Mouse (Mus musculus) lung, embryonic 16.5 days (tissue): ENCODE results near the gene Crocc2. TPM values are rescaled to one million over a fixed set of nuclear protein-coding genes. Genes with fewer than 3 reads are reported as not detected.
A peak's percentile ranks its signal among the peaks of the same experiment; 100 is the strongest.

ENCODE experiments used
- ATAC-seq: fragments of 200-750 bp; cut with Nextera tagmentation; 2 replicates; pipeline ENCODE4 v1.8.0; 2017; ENCODE audit warnings: low read depth, mild to moderate bottlenecking, moderate library complexity
- H3K27ac ChIP-seq: fragments of 300-500 bp; sonication (generic); 2 replicates; pipeline ENCODE4 v1.5.1; 2014; ENCODE audit warnings: mild to moderate bottlenecking, control low read depth, low read length
- H3K27me3 ChIP-seq: fragments of 300-500 bp; sonication (generic); 2 replicates; pipeline ENCODE4 v1.6.1; 2014; ENCODE audit warnings: low read depth, low read length, mixed read lengths; ENCODE audit not compliant: control insufficient read depth, insufficient read depth
- H3K36me3 ChIP-seq: fragments of 300-500 bp; sonication (generic); 2 replicates; pipeline ENCODE4 v1.6.1; 2014; ENCODE audit warnings: low read length; ENCODE audit not compliant: control insufficient read depth, insufficient read depth
- H3K4me1 ChIP-seq: fragments of 300-500 bp; sonication (generic); replicated peaks from 2 replicates; pipeline ENCODE4 v1.6.1; 2014; ENCODE audit warnings: low read length, mixed read lengths; ENCODE audit not compliant: control insufficient read depth, insufficient read depth
- H3K4me2 ChIP-seq: fragments of 300-500 bp; sonication (generic); 2 replicates; pipeline ENCODE4 v1.6.1; 2014; ENCODE audit warnings: low read depth, low read length, control low read depth
- H3K4me3 ChIP-seq: fragments of 300-500 bp; sonication (generic); 2 replicates; pipeline ENCODE4 v1.5.1; 2014; ENCODE audit warnings: mild to moderate bottlenecking, low read length, control low read depth
- H3K9ac ChIP-seq: fragments of 300-500 bp; sonication (generic); 2 replicates; pipeline ENCODE4 v1.6.1; 2014; ENCODE audit warnings: low read length, control low read depth
- H3K9me3 ChIP-seq: fragments of 300-500 bp; sonication (generic); 2 replicates; pipeline ENCODE4 v1.6.1; 2016; ENCODE audit warnings: low read length; ENCODE audit not compliant: control insufficient read depth
- WGBS: fragments of 180-500 bp; shearing (Covaris S2); extraction: QIAGEN DNeasy Blood & Tissue Kit; methylation state at CpG from one replicate; pipeline ENCODE4 v1.1.7; 2014; 5-methylcytosine and 5-hydroxymethylcytosine counted together
- polyA plus RNA-seq: library from polyadenylated mRNA; unstranded; fragments of >200 nt; fragmentation: Nextera tagmentation; extraction: Ambion mirVana; gene quantifications from 2 replicates; pipeline ENCODE4 v1.2.1, GENCODE M21; 2015

The Crocc2 gene
- polyA plus RNA-seq, 1 experiment from 2014 or later = 4.9 TPM

DNA sequence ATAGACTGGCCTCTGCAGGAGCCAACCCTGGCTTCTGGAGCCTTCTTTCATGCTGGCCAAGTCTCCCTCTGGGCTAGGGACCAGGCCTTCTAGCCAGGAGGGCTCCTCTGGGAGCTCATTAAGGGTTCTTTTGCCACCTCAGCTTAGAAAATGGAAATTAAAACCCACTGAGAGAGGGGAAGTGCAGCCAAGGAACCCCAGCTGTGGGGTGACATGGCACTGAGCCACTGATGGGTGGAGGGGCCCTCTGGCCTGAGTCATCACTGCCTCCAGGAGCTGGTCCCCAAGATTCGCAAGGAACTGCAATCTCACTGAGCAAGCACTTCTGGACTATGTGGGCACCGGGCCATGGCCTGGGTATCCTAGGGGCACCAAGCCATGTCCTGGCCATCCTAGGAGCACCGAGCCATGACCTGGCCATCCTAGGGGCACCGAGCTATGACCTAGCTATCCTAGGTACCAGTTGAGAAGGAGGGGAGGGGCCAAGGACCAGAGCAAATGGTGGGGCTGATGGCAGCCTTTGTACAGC is 39.1 kb downstream of the Crocc2 start:
- Histone ChIP-seq H3K4me2 (peak overlapping the region; percentile 8; the same call in 1 of the 2 replicates), H3K9ac (no peak overlapping the region), H3K9me3 (no peaks in the 10 kb centered on the region), H3K27me3 (no peaks in the 10 kb centered on the region), H3K27ac (no peak overlapping the region), H3K36me3 (no peaks in the 10 kb centered on the region), H3K4me3 (no peak overlapping the region), H3K4me1 (peaks cover 48% of the 10 kb centered on the region)
- ATAC-seq = no peak
- 78% methylated on average over 4 of the region's 4 CpGs for WGBS

DNA sequence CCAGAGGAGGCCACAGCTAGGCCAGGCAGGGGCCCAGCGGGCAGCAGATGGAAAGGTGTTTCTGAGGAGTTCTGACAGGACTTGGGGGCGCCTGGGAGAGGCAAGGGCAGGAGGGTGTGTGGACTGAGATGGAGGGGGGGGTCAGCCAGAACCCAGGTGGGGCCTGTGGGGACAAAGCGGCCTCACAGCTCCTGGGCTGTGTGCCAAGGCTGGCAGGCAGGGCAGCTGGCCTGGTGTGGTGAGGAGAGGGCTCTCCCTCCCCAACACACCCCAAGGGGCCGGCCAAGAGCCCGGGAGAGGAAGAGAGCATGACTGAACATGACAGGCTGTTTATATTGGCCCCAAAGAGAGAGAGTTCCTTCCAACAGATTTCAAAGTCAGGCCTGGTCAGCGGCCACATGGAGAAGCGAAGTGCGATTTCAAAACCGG is 41.7 kb downstream of the Crocc2 start:
- ATAC-seq = peak; percentile 91
- peak overlapping the region; percentile 36; the same call in 1 of the 2 replicates for H3K4me2 ChIP-seq
- H3K4me1 ChIP-seq = peaks cover 40% of the 10 kb centered on the region
- H3K9me3 ChIP-seq = no peaks in the 10 kb centered on the region
- no peaks in the 10 kb centered on the region for H3K36me3 ChIP-seq
- H3K27ac ChIP-seq = peak overlapping the region; percentile 94
- no peak overlapping the region for H3K9ac ChIP-seq
- H3K4me3 ChIP-seq = no peak overlapping the region
- H3K27me3 ChIP-seq = no peaks in the 10 kb centered on the region
- 5% methylated on average over 9 of the region's 9 CpGs for WGBS

DNA sequence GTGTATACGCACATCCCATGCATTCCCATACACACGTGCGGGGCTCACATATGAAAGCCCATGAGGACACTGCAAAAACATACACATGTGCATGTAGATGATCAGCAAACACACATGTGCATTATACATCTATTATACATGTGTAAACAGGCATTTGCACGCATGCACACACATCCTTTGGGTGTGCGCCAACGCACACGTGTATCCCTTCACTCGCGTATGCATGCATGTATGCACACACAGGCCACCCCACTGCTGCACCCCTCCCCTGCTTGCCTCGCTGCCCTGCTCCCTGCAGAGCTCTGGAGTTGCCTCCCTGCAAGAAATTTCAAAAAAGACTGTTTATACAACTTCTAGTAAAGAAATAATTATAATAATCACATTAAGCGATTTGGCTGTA is 42.5 kb downstream of the Crocc2 start:
- H3K27ac ChIP-seq = peak overlapping the region; percentile 94
- WGBS = 62% methylated on average over 11 of the region's 11 CpGs
- H3K4me2 ChIP-seq = peak overlapping the region; percentile 36; the same call in 1 of the 2 replicates
- no peak overlapping the region for H3K9ac ChIP-seq
- no peaks in the 10 kb centered on the region for H3K9me3 ChIP-seq
- H3K27me3 ChIP-seq = no peaks in the 10 kb centered on the region
- H3K4me1 ChIP-seq = peaks cover 40% of the 10 kb centered on the region
- no peaks in the 10 kb centered on the region for H3K36me3 ChIP-seq
- H3K4me3 ChIP-seq = no peak overlapping the region
- ATAC-seq = peak; percentile 3; the same call in 1 of the 2 replicates

DNA sequence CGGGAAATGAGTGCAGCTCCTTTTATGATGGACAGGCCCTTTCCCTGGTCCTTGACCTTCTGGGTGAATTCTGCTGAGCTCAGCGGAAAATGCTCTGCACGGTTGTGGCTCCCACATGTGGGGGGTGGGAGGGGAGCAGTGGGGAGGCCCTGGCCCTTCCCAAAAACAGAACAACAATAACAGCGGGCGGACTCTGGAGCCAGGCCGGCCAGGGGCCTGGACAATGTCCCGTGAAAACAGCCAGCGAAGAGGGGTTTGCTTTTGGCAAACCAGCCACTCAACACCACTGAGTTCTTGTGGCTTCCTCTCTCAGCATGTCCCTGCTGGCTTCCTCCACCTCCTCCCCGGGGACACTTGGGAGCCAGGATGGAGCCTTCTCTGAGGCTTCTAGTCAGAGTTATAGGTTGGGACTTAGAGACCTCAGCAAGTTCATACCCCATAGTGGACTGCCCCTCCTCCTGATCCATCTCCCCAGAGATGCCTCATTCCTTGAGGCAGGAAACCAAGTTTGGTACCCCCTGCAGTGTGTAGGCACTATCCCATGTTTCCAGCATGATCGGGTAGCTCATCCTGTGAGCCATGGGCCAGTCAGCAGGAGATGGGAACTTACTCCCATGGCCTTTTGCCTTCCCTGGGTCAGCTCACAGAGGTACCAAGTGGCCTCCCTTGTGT is 43.2 kb downstream of the Crocc2 start:
- 31% methylated on average over 10 of the region's 10 CpGs for WGBS
- Histone ChIP-seq H3K4me1 (peaks cover 38% of the 10 kb centered on the region), H3K27ac (peak overlapping the region; percentile 94), H3K27me3 (no peaks in the 10 kb centered on the region), H3K9ac (no peak overlapping the region), H3K4me2 (no peak overlapping the region), H3K4me3 (no peak overlapping the region), H3K9me3 (no peaks in the 10 kb centered on the region), H3K36me3 (no peaks in the 10 kb centered on the region)
- peak; percentile 59 for ATAC-seq

DNA sequence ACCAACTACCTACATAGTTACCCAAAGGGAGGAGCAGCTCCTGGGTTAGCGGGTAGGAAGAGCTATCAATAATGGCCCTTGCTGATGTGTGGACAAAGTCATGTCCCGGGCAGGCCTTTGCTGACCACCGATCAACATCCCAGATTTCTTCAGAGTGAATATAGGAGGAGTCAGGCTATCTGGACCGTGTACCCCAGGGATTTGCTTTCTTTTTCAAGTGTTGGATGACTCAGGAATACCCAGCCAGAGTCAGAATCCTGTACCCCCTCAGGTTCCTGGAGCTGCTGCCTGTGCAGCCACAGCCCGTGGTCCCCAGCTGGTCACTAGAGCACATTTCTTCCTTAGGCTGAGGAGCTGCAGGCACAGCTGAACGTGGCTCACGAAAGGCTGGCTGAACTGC is 43.9 kb downstream of the Crocc2 start:
- Histone ChIP-seq H3K9ac (no peak overlapping the region), H3K27ac (peak overlapping the region; percentile 94), H3K4me2 (no peak overlapping the region), H3K4me3 (no peak overlapping the region), H3K4me1 (peaks cover 46% of the 10 kb centered on the region), H3K36me3 (no peaks in the 10 kb centered on the region), H3K9me3 (no peaks in the 10 kb centered on the region), H3K27me3 (no peaks in the 10 kb centered on the region)
- ATAC-seq = no peak
- WGBS = 68% methylated on average over 7 of the region's 7 CpGs

DNA sequence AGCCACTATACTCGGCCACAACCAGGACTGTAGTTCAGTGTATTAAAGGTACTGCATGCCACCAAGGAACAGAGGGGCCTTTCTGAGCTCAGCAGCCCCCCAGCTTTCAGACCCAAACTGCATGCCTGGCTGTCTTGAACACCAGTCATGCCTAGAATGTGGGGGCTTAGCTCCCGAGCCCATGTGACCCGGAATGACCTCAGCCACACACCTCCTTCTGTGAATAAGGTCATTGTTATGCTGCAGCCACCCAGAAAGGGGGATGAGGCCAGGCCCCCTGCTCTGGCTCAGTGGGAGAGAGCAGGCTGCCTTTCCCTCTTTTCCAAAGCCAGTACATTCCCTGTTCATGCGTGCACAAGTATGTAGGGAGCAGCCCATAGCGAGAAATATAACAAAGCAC is 46.1 kb downstream of the Crocc2 start:
- no peaks in the 10 kb centered on the region for H3K9me3 ChIP-seq
- no peak for ATAC-seq
- 56% methylated on average over 5 of the region's 5 CpGs for WGBS
- no peak overlapping the region for H3K9ac ChIP-seq
- peaks cover 40% of the 10 kb centered on the region for H3K4me1 ChIP-seq
- no peak overlapping the region for H3K27ac ChIP-seq
- H3K4me2 ChIP-seq = no peak overlapping the region
- H3K27me3 ChIP-seq = no peaks in the 10 kb centered on the region
- H3K4me3 ChIP-seq = no peak overlapping the region
- no peaks in the 10 kb centered on the region for H3K36me3 ChIP-seq

DNA sequence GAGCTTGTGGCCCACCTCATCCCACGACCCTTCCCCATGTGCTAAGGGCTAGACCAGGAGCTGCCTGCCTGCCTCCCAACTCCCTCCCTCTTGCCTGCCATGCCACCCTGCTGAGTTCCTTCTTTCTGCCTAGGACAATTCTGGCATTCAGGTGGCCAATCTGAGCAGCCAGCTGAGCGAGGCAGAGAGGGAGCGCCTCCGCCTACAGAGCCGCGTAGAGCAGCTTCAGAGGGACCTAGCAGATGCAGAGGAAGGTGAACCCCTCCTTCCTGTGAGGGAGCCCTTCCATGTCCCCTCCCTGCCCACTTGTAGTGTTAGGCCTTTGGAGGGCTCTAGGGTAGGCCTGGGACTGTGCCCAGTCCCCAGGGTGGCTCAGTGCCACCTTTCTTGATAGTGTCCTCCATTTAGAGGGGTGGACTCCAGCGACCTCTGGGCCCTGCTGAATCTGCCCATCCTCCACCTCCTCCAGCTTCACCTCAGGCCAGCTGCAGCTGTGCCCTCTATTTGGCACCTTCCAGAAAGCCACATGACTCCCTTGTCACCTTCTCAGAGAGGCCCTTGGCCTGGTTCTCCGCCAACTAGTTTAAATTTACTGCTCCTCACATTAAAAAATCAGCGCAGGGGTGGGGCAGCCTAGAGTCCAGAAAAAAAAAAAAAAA is 48.4 kb downstream of the Crocc2 start:
- no peak overlapping the region for H3K4me3 ChIP-seq
- no peak overlapping the region for H3K9ac ChIP-seq
- H3K27ac ChIP-seq = peak overlapping the region; percentile 15; the same call in 1 of the 2 replicates
- no peaks in the 10 kb centered on the region for H3K36me3 ChIP-seq
- peaks cover 17% of the 10 kb centered on the region for H3K4me1 ChIP-seq
- H3K9me3 ChIP-seq = no peaks in the 10 kb centered on the region
- peak; percentile 30; the same call in 1 of the 2 replicates for ATAC-seq
- H3K4me2 ChIP-seq = no peak overlapping the region
- WGBS = 65% methylated on average over 9 of the region's 9 CpGs
- H3K27me3 ChIP-seq = no peaks in the 10 kb centered on the region

DNA sequence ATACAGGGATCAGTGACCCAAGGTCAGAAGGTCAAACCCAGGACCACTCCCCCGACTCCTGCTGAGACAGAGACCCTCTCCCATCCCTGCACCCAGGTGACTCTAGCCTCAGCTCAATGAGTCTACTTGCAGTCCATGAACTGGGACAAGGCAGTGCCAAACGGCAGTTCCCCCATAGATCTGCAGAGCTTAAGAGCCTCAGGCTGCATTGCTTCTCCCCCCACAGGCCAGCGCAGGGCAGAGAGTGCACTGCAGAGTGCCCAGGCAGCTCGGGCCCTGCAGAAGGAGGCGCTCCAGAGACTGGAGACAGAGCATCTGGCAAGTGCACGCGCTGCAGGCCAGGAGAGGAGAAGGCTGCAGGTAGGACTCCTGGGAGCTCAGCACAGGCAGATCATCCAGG is 49.0 kb downstream of the Crocc2 start:
- Histone ChIP-seq H3K27ac (no peak overlapping the region), H3K27me3 (no peaks in the 10 kb centered on the region), H3K4me2 (no peak overlapping the region), H3K36me3 (no peaks in the 10 kb centered on the region), H3K9me3 (no peaks in the 10 kb centered on the region), H3K4me1 (peaks cover 11% of the 10 kb centered on the region), H3K9ac (no peak overlapping the region), H3K4me3 (no peak overlapping the region)
- WGBS = 58% methylated on average over 7 of the region's 7 CpGs
- ATAC-seq = 0 out of 2 replicates have a peak, but pooled peaks have one; percentile 4

DNA sequence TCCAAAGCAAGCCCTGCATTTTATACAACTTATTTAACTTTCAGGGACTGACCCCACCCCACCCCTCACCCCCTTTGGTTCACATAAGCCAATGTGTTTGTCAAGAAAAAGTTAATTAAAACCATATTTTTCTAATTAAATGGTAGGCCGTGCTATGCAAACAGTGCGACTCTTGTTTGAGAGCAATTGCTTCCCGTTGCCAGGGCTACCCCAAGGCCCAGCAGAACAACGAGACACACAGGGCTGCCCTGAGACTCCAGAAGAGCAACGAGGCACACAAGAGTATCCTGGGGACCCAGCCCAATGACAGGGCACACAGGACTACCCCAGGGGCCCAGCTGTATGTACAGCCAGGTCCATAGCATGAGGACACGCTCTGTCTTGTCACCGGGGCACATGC is 52.3 kb downstream of the Crocc2 start:
- no peaks in the 10 kb centered on the region for H3K27me3 ChIP-seq
- no peak for ATAC-seq
- H3K36me3 ChIP-seq = no peaks in the 10 kb centered on the region
- no peak overlapping the region for H3K4me3 ChIP-seq
- H3K4me2 ChIP-seq = no peak overlapping the region
- H3K9me3 ChIP-seq = no peaks in the 10 kb centered on the region
- no peak overlapping the region for H3K9ac ChIP-seq
- no peak overlapping the region for H3K27ac ChIP-seq
- 67% methylated on average over 7 of the region's 7 CpGs for WGBS
- H3K4me1 ChIP-seq = peaks cover 15% of the 10 kb centered on the region
